Mouse (Mus musculus): ENCODE measurements around the gene Arid1b. TPM values are rescaled to one million over a fixed set of nuclear protein-coding genes. Genes with fewer than 3 reads are reported as not detected.

Gene Arid1b
- polyA plus RNA-seq, 1 experiment from 2014 or later = 12.2 TPM

GRCm38 (mm10) chr17:5196005-5196404 is 201.9 kb downstream of the Arid1b start:
- H3K4me2 ChIP-seq (replicated peaks) = no peak overlapping the region
- ATAC-seq (ENCODE audit: insufficient number of reproducible peaks, low FRiP score, low TSS enrichment, low read depth) = no peak
- H3K4me3 ChIP-seq (replicated peaks) = no peak overlapping the region
- H3K9ac ChIP-seq = no peak overlapping the region
- H3K4me1 ChIP-seq = peaks cover 23% of the 10 kb centered on the region
- H3K9me3 ChIP-seq (replicated peaks) = no peaks in the 10 kb centered on the region
- H3K36me3 ChIP-seq = no peaks in the 10 kb centered on the region
- 81% methylated on average over 10 of the region's 10 CpGs for WGBS
- no peaks in the 10 kb centered on the region for H3K27me3 ChIP-seq
- no peak overlapping the region for H3K27ac ChIP-seq (replicated peaks)

GRCm38 (mm10) chr17:5196508-5196907 is 202.4 kb downstream of the Arid1b start:
- no peak for ATAC-seq (ENCODE audit: insufficient number of reproducible peaks, low FRiP score, low TSS enrichment, low read depth)
- peaks cover 23% of the 10 kb centered on the region for H3K4me1 ChIP-seq
- no peaks in the 10 kb centered on the region for H3K9me3 ChIP-seq (replicated peaks)
- no peak overlapping the region for H3K9ac ChIP-seq
- H3K27ac ChIP-seq (replicated peaks) = no peak overlapping the region
- 71% methylated on average over 6 of the region's 6 CpGs for WGBS
- no peaks in the 10 kb centered on the region for H3K36me3 ChIP-seq
- no peak overlapping the region for H3K4me3 ChIP-seq (replicated peaks)
- H3K4me2 ChIP-seq (replicated peaks) = no peak overlapping the region
- no peaks in the 10 kb centered on the region for H3K27me3 ChIP-seq

DNA sequence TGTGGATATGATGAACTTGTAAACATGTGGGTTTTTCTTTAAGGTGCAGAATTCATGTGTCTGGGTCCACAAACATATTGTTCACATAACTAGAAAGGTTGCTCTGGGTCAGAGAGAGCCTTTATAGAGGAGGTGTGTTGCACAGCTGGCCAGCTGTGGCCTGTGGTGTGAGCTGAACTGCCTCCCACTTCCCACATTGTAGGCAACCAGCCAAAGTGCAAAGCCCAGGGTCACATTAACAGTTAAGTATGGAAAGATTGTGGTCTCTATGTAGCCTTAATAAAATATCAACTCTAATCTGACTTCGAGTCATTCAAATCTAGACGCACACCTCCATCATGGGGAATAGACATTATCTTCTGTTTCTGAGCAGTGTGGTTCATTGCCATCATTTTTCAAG is 203.0 kb downstream of the Arid1b start:
- no peak overlapping the region for H3K9ac ChIP-seq
- H3K4me2 ChIP-seq (replicated peaks) = no peak overlapping the region
- H3K9me3 ChIP-seq (replicated peaks) = no peaks in the 10 kb centered on the region
- no peaks in the 10 kb centered on the region for H3K36me3 ChIP-seq
- no peak for ATAC-seq (ENCODE audit: insufficient number of reproducible peaks, low FRiP score, low TSS enrichment, low read depth)
- H3K4me1 ChIP-seq = peaks cover 26% of the 10 kb centered on the region
- 72% methylated on average over 2 of the region's 2 CpGs for whole genome bisulfite sequencing
- H3K27me3 ChIP-seq = no peaks in the 10 kb centered on the region
- no peak overlapping the region for H3K4me3 ChIP-seq (replicated peaks)
- H3K27ac ChIP-seq (replicated peaks) = no peak overlapping the region

DNA sequence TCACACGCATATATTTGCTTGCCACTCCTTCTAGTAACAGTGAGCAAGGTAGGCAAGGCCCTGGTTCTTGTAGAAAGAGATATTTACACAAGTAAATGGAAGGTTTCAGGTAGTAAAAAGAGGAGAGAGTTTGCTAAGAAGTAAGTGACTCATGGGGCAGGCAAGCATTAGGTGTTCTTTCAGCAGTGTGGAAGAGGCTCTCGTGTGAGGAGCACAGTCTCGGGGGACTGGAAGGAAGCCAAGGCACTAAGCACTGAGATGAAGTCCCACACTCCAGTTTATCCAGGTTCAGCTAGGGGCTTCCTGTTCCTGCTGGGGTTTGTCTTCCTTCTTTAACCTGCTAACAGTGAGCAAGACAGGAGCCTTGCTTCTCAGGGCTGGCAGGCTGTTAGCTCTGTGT is 203.6 kb downstream of the Arid1b start:
- Histone ChIP-seq H3K36me3 (no peaks in the 10 kb centered on the region), H3K9me3 (replicated peaks) (no peaks in the 10 kb centered on the region), H3K4me1 (peaks cover 32% of the 10 kb centered on the region), H3K4me2 (replicated peaks) (no peak overlapping the region), H3K4me3 (replicated peaks) (no peak overlapping the region), H3K27ac (replicated peaks) (no peak overlapping the region), H3K9ac (no peak overlapping the region), H3K27me3 (no peaks in the 10 kb centered on the region)
- ATAC-seq (ENCODE audit: insufficient number of reproducible peaks, low FRiP score, low TSS enrichment, low read depth) = no peak
- 68% methylated on average over 3 of the region's 3 CpGs for WGBS

GRCm38 (mm10) chr17:5198252-5198651 is 204.1 kb downstream of the Arid1b start:
- no peaks in the 10 kb centered on the region for H3K27me3 ChIP-seq
- no peaks in the 10 kb centered on the region for H3K9me3 ChIP-seq (replicated peaks)
- H3K4me3 ChIP-seq (replicated peaks) = no peak overlapping the region
- peaks cover 35% of the 10 kb centered on the region for H3K4me1 ChIP-seq
- H3K9ac ChIP-seq = no peak overlapping the region
- no peaks in the 10 kb centered on the region for H3K36me3 ChIP-seq
- H3K27ac ChIP-seq (replicated peaks) = no peak overlapping the region
- ATAC-seq (ENCODE audit: insufficient number of reproducible peaks, low FRiP score, low TSS enrichment, low read depth) = no peak
- no peak overlapping the region for H3K4me2 ChIP-seq (replicated peaks)
- 63% methylated on average over 6 of the region's 6 CpGs for WGBS

DNA sequence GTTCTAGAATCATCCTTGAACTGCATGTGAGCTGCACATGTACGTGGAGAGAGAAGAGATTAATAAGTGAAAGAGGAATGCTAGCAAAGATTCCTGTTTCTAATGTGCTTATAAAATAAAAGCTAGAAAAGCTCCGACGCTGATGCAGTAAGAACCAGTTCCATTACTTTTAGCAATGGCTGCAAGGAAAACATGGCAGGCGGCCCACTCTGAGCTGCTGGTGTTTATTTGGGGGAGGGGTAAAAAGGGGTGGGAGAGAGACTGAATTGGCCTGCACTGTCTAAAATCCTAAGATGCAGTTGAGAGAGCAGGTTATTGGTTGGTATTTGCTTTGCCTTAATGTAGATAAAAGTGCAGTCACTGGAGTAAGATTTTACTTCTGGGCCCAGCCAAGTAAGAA is 204.7 kb downstream of the Arid1b start:
- ATAC-seq (ENCODE audit: insufficient number of reproducible peaks, low FRiP score, low TSS enrichment, low read depth) = no peak
- H3K36me3 ChIP-seq = no peaks in the 10 kb centered on the region
- no peak overlapping the region for H3K4me2 ChIP-seq (replicated peaks)
- no peak overlapping the region for H3K4me3 ChIP-seq (replicated peaks)
- WGBS = 51% methylated on average over 4 of the region's 4 CpGs
- no peak overlapping the region for H3K27ac ChIP-seq (replicated peaks)
- H3K27me3 ChIP-seq = no peaks in the 10 kb centered on the region
- no peak overlapping the region for H3K9ac ChIP-seq
- peaks cover 40% of the 10 kb centered on the region for H3K4me1 ChIP-seq
- H3K9me3 ChIP-seq (replicated peaks) = no peaks in the 10 kb centered on the region

DNA sequence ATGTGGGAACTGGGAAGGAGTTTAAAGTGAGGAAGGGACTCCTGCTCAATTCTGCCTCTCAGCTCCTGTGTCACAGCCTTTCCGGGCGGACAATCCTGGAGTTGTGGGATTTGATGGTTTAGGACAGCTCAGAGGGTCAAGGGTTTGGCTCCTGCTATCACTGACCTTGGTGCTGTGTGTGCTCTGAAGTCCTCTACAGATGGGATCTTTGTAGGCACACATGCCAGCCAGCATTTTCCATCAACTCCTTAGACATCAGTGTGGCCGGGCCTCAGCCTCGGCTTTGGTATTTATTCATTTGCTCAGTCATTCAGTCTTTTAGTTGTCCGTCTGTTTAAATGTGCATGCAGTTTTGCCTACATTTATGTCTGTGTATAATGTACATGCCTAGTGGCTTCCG is 206.5 kb downstream of the Arid1b start:
- peaks cover 43% of the 10 kb centered on the region for H3K4me1 ChIP-seq
- no peaks in the 10 kb centered on the region for H3K9me3 ChIP-seq (replicated peaks)
- no peaks in the 10 kb centered on the region for H3K27me3 ChIP-seq
- no peak overlapping the region for H3K9ac ChIP-seq
- WGBS = 90% methylated on average over 6 of the region's 6 CpGs
- no peak overlapping the region for H3K4me3 ChIP-seq (replicated peaks)
- H3K36me3 ChIP-seq = no peaks in the 10 kb centered on the region
- no peak overlapping the region for H3K4me2 ChIP-seq (replicated peaks)
- ATAC-seq (ENCODE audit: insufficient number of reproducible peaks, low FRiP score, low TSS enrichment, low read depth) = no peak
- H3K27ac ChIP-seq (replicated peaks) = no peak overlapping the region

GRCm38 (mm10) chr17:5201859-5202598 is 207.9 kb downstream of the Arid1b start:
- WGBS = 69% methylated on average over 6 of the region's 6 CpGs
- Histone ChIP-seq H3K9me3 (replicated peaks) (no peaks in the 10 kb centered on the region), H3K9ac (no peak overlapping the region), H3K4me2 (replicated peaks) (no peak overlapping the region), H3K27me3 (no peaks in the 10 kb centered on the region), H3K4me1 (peaks cover 37% of the 10 kb centered on the region), H3K27ac (replicated peaks) (no peak overlapping the region), H3K36me3 (no peaks in the 10 kb centered on the region), H3K4me3 (replicated peaks) (no peak overlapping the region)
- ATAC-seq (ENCODE audit: insufficient number of reproducible peaks, low FRiP score, low TSS enrichment, low read depth) = no peak

GRCm38 (mm10) chr17:5202756-5203155 is 208.6 kb downstream of the Arid1b start:
- H3K36me3 ChIP-seq = no peaks in the 10 kb centered on the region
- WGBS = 79% methylated on average over 5 of the region's 5 CpGs
- H3K4me3 ChIP-seq (replicated peaks) = no peak overlapping the region
- no peak overlapping the region for H3K4me2 ChIP-seq (replicated peaks)
- H3K4me1 ChIP-seq = peaks cover 38% of the 10 kb centered on the region
- H3K27ac ChIP-seq (replicated peaks) = 0 out of 2 replicates have a peak overlapping the region, but pooled peaks have one; percentile 6
- H3K9ac ChIP-seq = no peak overlapping the region
- H3K9me3 ChIP-seq (replicated peaks) = no peaks in the 10 kb centered on the region
- H3K27me3 ChIP-seq = no peaks in the 10 kb centered on the region
- no peak for ATAC-seq (ENCODE audit: insufficient number of reproducible peaks, low FRiP score, low TSS enrichment, low read depth)

DNA sequence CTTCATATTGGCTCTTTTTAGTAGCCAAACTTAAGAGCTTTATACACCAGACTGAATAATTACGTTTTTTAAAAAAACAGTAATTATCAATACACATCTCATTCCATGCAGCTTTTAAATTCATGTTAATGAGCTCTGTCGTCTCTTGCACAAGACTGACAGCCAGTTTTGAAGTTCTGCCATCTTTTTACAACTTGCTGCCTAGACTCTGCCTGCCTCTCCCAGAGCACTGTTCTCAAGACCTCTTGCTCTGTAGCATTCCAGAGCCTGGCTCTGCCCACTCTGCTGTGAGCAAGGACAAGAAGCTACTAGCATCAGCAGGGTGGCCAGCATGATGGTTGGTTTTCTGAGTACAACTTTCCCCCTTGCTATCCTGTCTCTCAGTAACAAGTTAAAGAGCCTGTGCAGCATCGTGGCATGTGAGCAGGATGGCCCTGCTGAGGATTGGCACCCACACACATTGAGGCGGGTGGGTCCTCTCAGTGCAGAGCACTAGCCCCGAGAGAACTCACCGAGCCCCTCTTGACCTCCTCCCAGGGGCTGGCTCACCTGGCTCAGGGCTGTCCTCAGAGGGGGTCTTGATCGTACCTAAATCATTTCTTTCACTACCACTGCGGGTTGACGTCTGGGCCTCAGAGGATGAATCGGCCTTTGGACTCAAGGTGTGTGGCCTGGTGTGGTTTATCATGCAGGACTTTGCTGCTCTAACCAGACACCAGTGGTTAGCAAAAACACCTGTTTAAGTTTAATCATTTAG is 209.4 kb downstream of the Arid1b start:
- 78% methylated on average over 10 of the region's 10 CpGs for WGBS
- no peak overlapping the region for H3K4me2 ChIP-seq (replicated peaks)
- no peaks in the 10 kb centered on the region for H3K9me3 ChIP-seq (replicated peaks)
- H3K36me3 ChIP-seq = no peaks in the 10 kb centered on the region
- no peak for ATAC-seq (ENCODE audit: insufficient number of reproducible peaks, low FRiP score, low TSS enrichment, low read depth)
- H3K27ac ChIP-seq (replicated peaks) = no peak overlapping the region
- H3K4me3 ChIP-seq (replicated peaks) = no peak overlapping the region
- peaks cover 34% of the 10 kb centered on the region for H3K4me1 ChIP-seq
- no peaks in the 10 kb centered on the region for H3K27me3 ChIP-seq
- no peak overlapping the region for H3K9ac ChIP-seq

- ATAC-seq (ENCODE audit: insufficient number of reproducible peaks, low FRiP score, low TSS enrichment, low read depth) = no peak
- Histone ChIP-seq H3K9ac (no peak overlapping the region), H3K27ac (replicated peaks) (no peak overlapping the region), H3K4me3 (replicated peaks) (no peak overlapping the region), H3K4me1 (peaks cover 34% of the 10 kb centered on the region), H3K27me3 (no peaks in the 10 kb centered on the region), H3K4me2 (replicated peaks) (no peak overlapping the region), H3K9me3 (replicated peaks) (no peaks in the 10 kb centered on the region), H3K36me3 (no peaks in the 10 kb centered on the region)
- 89% methylated on average over 9 of the region's 9 CpGs for WGBS
Measured at GRCm38 (mm10) chr17:5204103-5204665, 210.1 kb downstream of the Arid1b start.
